Mouse (Mus musculus): ENCODE results near the gene Tbx2. TPM values are rescaled to one million over a fixed set of nuclear protein-coding genes. Genes with fewer than 3 reads are reported as not detected.

Gene Tbx2
- total and polyA plus RNA-seq, 3 experiments: 0.01 TPM; not detected in 2

- H3K9ac ChIP-seq (ENCODE audit: control insufficient read depth, low read depth, low read length, poor library complexity, severe bottlenecking): no peak overlapping the region
- H3K4me1 ChIP-seq (ENCODE audit: control insufficient read depth in 1 of 2, insufficient read depth in 2 of 2, low read length in 2 of 2): no peaks in the 10 kb centered on the region
- H3K27ac ChIP-seq (ENCODE audit: control insufficient read depth, low read depth, low read length): no peak overlapping the region
- no peaks in the 10 kb centered on the region for H3K27me3 ChIP-seq (ENCODE audit: control insufficient read depth in 1 of 2, insufficient read depth in 2 of 2, low read length in 2 of 2)
- no peak for DNase-seq (ENCODE audit: low read depth, low spot score)
- H3K9me3 ChIP-seq (replicated peaks; ENCODE audit: insufficient read depth, low read length): no peaks in the 10 kb centered on the region
- H3K79me2 ChIP-seq (ENCODE audit: control insufficient read depth, insufficient read depth, low read length, poor library complexity): no peaks in the 10 kb centered on the region; the same call in 1 of the 2 replicates
- TF ChIP-seq MXI1 (IDR thresholded peaks at IDR 0.05; ENCODE audit: low read depth, low read length) (no peak), RCOR1 (IDR thresholded peaks at IDR 0.05; ENCODE audit: low read depth, low read length) (no peak), EP300 (IDR thresholded peaks at IDR 0.05; ENCODE audit: low read depth in 1 of 2, low read length in 2 of 2) (no peak), CHD1 (IDR thresholded peaks at IDR 0.05; ENCODE audit: low read depth, low read length) (no peak), CHD2 (IDR thresholded peaks at IDR 0.05; ENCODE audit: low read length) (no peak), ETS1 (IDR thresholded peaks at IDR 0.05; ENCODE audit: low read depth, low read length) (no peak), ZKSCAN1 (IDR thresholded peaks at IDR 0.05; ENCODE audit: low read depth, low read length) (no peak), ZC3H11A (IDR thresholded peaks at IDR 0.05; ENCODE audit: low read depth, low read length) (no peak), TBP (IDR thresholded peaks at IDR 0.05; ENCODE audit: low read depth, low read length) (no peak), POLR2A (IDR thresholded peaks at IDR 0.05; ENCODE audit: control insufficient read depth in 1 of 2, insufficient read depth in 1 of 2, low read depth in 1 of 2, low read length in 2 of 2, poor library complexity in 1 of 2) (no peak), USF2 (IDR thresholded peaks at IDR 0.05; ENCODE audit: borderline replicate concordance in 1 of 2, insufficient read depth in 1 of 2, low read depth in 1 of 2, low read length in 2 of 2) (no peak), ZMIZ1 (IDR thresholded peaks at IDR 0.05; ENCODE audit: low read depth, low read length) (no peak), ELF1 (IDR thresholded peaks at IDR 0.05; ENCODE audit: low read depth, low read length) (no peak), MEF2A (IDR thresholded peaks at IDR 0.05; ENCODE audit: extremely low read depth, insufficient replicate concordance, low read depth, low read length, poor library complexity, severe bottlenecking) (no peak), RAD21 (IDR thresholded peaks at IDR 0.05; ENCODE audit: low read depth, low read length) (no peak)
- no peak overlapping the region for H3K4me3 ChIP-seq (ENCODE audit: control insufficient read depth in 1 of 2, insufficient read depth in 1 of 2, low read depth in 2 of 2, low read length in 2 of 2)
- H3K36me3 ChIP-seq (ENCODE audit: control insufficient read depth in 1 of 2, insufficient read depth in 2 of 2, low read length in 2 of 2): no peaks in the 10 kb centered on the region
These were observed 6.3 kb downstream of the Tbx2 start for GRCm38 (mm10) chr11:85838424-85839257.

- Histone ChIP-seq H3K79me2 (ENCODE audit: control insufficient read depth, insufficient read depth, low read length, poor library complexity) (no peaks in the 10 kb centered on the region; the same call in 1 of the 2 replicates), H3K9ac (ENCODE audit: control insufficient read depth, low read depth, low read length, poor library complexity, severe bottlenecking) (no peak overlapping the region), H3K4me3 (ENCODE audit: control insufficient read depth in 1 of 2, insufficient read depth in 1 of 2, low read depth in 2 of 2, low read length in 2 of 2) (no peak overlapping the region), H3K4me1 (ENCODE audit: control insufficient read depth in 1 of 2, insufficient read depth in 2 of 2, low read length in 2 of 2) (no peaks in the 10 kb centered on the region; a peak in 1 of 4 replicates), H3K9me3 (replicated peaks; ENCODE audit: insufficient read depth, low read length) (no peaks in the 10 kb centered on the region), H3K27me3 (ENCODE audit: control insufficient read depth in 1 of 2, insufficient read depth in 2 of 2, low read length in 2 of 2) (no peaks in the 10 kb centered on the region), H3K36me3 (ENCODE audit: control insufficient read depth in 1 of 2, insufficient read depth in 2 of 2, low read length in 2 of 2) (no peaks in the 10 kb centered on the region), H3K27ac (ENCODE audit: control insufficient read depth, low read depth, low read length) (no peak overlapping the region)
- TF ChIP-seq POLR2AphosphoS2 (IDR thresholded peaks at IDR 0.05; ENCODE audit: low read length): no peak
- DNase-seq (ENCODE audit: low read depth, low spot score): no peak
These were observed 7.1 kb downstream of the Tbx2 start for GRCm38 (mm10) chr11:85839258-85840030.

Data from MEL (cell line).